Mouse (Mus musculus) bone marrow macrophage, adult 2 months (primary cell): ENCODE measurements around the gene Nsd1.

ENCODE experiments used
- CTCF ChIP-seq: IDR thresholded peaks from 2 replicates; pipeline ENCODE4 v1.5.1; 2012; ENCODE audit warnings: low read depth, mild to moderate bottlenecking, low read length, moderate library complexity
- POLR2A ChIP-seq: IDR thresholded peaks from 2 replicates; pipeline ENCODE4 v1.6.1; 2012; ENCODE audit warnings: mild to moderate bottlenecking, low read depth, low read length, borderline replicate concordance

DNA sequence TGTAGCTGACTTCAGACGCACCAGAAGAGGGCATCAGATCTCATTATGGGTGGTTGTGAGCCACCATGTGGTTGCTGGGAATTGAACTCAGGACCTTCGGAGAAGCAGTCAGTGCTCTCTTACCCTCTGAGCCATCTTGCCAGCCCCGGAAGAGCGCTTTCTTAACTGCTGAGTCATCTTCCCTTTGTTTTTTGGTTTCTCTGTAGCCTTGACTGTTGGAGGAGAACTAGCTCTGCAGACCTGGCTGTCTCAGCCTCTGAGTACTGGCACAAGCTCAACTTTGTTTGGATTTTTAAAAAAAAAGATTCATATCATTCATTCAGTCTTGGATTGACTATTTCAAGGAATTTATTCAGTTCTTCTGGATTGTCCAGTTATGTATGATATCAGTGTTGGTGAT, 39.7 kb downstream of the Nsd1 start:
- no peak for TF ChIP-seq CTCF
- TF ChIP-seq POLR2A, result no peak
